Mouse (Mus musculus): Measurements from ENCODE around the gene Gm973.

Gene Gm973

DNA sequence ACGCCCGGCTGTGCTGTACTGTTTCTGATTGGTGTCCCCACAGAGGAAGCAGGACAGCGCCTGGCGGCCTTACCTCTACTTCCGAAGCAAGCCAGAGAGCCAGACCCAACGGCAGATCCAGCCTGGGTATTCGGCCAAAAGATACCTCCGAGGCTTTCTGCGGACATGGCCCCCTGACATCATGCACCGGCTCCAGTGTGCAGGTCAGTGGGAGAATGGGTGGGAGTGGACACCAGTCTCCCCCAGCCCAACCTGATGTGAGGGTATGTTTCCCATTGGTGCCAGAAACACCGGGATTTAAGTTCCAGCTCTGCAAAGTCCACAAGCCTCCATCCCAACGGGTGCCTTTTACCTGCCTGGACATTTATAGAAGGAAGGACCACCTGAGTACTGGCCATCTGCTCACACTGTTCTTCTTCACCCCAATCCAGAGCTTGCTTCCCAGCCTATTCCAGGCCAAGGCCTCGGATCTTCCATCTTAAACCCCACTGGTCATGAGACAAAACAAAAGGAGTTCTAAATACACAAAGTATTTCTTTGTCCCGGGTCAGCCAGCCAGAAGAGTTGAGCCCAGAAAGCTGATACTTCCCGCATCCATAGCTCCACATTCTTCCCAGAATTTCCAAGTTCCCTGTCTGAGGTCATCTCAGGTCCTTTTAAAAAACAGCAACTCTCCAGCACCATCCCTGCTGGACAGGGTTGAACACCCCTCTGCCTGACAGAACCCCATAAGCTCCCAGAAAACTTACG is 25.4 kb downstream of the Gm973 start:
- DNase-seq (ENCODE audit: extremely low read depth, insufficient read length, low spot score), result no peak

DNA sequence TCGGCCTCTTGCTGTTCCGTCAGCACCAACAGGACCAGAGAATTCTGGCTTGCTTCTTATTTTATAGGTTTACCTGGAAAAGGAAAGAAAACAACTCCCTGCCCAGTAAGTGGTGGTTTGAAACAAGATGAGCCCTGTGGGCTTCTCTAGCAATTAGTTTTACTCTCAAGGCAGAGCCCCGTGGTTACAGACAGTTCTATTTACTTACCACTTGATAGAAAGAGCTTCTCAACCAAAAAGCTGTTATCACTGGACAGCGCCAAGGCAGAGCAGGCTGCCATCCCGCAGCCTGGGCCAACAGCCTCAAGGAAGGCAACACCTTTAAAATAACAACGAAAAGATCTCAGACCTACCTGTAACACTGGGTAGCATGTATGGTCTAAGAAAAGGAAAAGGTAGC is 26.2 kb downstream of the Gm973 start:
- DNase-seq (ENCODE audit: extremely low read depth, insufficient read length, low spot score), result no peak

DNA sequence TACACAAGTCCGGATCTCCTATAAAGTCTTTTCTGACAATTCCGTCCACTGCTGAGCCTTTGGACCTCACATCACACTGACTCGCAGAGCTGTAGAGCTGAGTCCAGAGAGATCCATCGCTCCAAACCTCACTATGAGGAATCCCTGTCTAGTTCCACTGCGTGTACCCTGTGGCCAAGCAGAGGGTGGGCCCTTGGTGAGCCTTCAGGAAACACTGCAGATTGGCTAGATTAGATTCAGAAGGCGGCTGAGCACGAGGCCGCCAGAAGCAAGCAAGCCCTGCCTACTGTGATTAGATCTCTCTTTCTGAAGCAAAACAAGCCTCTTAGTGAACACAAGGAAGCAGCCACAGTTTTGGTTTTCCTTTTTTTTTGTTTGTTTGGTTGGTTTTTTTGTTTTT is 27.8 kb downstream of the Gm973 start:
- DNase-seq (ENCODE audit: extremely low read depth, insufficient read length, low spot score), result no peak

DNA sequence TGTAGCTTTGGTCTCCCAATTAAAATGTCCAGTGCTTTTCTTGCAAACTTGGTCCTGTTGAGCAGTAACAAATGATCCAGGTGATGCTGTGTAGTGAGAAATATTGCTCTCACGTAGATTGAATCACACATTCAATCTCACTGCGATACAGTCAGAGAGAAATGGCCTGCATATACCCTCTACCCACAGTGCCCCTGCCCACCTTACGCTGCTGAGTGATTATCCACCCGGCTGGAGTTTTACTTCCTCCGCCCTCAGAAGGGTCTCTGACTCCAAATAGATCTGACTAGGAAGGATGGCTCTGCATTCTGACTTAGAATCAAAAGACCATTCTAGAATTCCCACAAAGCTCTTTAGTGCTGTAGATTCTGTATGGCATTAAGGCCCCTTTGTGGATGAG is 32.4 kb downstream of the Gm973 start:
- DNase-seq (ENCODE audit: extremely low read depth, insufficient read length, low spot score), result no peak

DNA sequence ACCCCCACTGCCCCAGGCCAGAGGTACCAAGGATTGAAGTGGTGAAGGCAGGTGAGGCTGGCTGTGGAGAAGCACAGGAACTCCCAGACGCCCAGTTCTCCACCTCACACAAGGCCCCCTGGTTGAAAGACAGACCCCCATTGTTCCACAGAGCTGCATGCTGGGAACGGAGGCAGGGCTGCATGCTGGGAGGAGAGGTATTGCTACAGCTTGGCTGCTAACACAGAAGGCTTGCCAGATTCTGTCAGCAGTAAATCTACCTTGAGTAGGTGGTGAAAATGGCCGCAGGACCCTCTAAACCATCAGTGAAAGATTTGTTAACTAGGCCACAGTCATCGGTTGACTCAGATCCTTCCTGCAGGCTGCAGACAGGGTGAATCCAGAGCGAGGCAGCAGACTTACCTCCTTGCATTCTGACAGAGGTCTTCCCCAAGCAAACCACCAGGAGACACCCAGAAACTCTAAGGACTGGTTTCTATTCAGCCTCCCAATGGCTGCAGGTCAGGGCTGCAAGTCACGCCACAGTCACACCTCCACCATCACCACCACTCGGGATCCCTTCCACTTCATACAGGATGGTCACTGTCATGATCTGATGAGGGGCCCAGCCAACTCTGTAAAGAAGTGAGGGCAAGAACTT is 33.1 kb downstream of the Gm973 start:
- DNase-seq (ENCODE audit: extremely low read depth, insufficient read length, low spot score), result no peak

DNA sequence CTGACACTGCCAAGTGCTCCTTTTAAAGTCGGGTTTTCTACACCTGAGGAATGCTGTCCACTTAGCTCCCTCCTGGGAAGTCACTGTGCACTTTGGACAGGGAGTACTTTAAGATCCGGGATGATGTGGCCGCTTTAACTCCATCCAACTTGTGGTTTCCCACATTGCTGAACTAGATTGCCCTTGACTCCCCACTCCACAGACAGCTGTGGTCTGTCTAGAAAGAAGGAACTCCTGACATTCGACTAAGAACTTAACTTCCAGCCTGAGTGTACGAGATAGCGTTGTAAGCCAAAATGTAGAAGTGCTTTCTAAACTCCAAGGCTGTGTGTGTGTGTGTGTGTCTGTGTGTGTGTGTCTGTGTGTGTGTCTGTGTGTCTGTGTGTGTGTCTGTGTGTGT is 34.2 kb downstream of the Gm973 start:
- DNase-seq (ENCODE audit: extremely low read depth, insufficient read length, low spot score), result no peak

DNA sequence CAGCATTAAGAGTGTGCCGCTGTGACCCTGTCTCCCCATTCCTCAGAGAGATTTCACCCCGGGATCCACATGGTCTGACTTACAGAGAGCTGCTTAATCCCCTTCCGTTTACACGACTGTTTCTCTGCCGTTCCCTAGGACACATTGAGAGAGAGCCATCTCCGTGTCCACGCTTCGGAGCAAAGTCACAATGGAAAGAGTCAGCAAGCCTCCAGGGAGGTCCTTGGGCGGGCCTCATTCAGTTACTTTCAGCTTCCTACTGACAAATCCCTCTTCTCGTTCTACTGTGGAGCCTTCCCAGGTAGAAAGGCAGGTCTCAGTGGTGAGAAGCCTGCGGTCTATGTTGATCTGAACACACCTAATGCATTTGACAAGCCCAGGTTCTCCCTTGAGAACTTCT is 34.9 kb downstream of the Gm973 start:
- DNase-seq (ENCODE audit: extremely low read depth, insufficient read length, low spot score), result no peak

DNA sequence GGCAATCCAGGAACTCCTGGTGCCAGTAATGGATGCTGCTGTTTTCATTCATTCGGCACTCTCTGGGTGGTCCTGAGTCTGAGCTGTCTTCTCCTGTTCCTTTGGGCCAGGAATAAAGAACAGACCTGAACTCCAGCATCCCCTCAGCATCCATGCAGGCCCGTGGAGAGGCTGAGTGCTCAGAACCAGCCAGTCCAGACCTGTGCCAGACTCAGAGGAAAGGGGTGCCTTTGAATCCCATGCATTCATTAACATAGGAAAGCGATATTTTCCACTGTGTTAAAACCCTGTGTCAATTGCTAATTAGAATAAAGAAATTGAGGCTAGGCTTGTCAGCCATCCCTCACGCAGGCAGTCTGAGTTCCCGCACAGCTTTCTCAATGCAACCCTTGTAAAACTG is 37.6 kb downstream of the Gm973 start:
- no peak for DNase-seq (ENCODE audit: extremely low read depth, insufficient read length, low spot score)

DNA sequence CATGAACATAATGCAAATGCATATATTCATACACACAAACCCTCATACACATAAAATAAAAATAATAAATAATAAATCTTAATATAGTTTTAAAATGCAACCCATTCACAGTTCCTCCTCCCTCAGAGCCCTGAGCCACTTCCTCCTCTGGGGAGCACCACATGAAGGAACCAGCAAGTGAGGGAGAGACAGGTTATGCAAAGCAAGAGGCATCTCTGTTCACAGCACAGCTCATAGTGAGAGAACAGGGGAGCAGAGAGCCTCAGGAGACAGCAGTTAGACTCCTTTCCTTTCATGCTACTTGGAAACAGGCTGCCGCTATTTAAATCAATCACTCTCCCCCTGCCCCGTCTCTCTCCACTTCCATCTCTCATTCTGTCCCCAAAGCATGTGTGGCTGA is 47.5 kb downstream of the Gm973 start:
- no peak for DNase-seq (ENCODE audit: extremely low read depth, insufficient read length, low spot score)

DNA sequence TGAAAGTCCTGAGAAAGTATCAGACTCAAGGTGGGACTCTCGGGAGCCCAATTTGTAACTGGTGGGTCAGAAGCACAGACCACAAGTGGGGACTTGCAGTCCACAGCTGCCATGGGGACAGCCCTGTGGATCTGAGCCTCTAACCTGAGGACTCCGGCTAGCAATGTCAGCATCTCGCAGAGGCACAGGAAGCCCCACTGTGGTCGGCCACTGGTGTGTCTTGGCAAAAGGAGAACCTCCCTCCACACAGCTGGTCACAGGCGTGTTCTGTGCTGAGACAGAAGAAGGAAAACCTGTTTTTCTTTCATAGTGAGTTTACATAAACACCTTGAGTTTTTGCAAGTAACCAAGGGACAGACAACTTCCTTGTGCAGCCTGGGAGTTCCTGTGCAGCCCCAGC is 49.7 kb downstream of the Gm973 start:
- no peak for DNase-seq (ENCODE audit: extremely low read depth, insufficient read length, low spot score)

DNA sequence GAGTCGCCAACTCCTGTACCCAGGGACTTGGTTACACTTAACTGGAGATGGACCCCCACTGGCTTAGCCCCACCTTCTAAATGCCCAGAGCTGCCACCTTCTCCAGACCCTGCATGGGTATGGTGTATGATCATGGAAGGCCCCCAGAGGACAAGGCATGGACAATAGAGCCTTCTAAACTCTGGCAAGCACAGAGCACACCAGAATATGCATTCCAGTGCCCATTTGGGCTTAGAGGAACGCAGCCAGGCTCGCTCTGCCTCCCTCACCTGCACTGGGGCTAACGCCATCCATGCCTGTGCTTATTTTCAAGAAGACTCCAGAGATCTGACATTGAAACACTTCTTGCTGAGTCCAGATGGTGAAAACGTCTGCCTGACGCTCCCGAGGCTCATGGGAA is 50.2 kb downstream of the Gm973 start:
- no peak for DNase-seq (ENCODE audit: extremely low read depth, insufficient read length, low spot score)

DNA sequence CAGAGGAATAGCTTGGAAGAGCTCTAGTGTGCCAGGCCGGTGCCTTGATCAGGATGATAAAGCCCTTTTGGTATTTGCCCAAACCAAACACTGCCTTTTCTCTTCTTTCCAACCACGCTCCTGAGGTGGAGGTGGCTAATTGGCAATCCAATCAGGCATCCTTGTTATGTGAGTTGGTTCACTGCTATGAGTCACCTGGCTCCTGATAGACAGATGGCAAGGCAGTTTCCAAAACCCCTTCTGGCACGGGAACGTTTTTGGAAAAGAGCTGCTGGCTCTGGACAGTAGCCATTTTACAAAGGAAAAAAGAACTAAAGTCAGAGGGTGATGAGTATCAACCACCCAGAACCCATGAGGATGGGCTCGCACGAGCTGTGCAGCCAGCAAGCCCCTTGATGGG is 50.9 kb downstream of the Gm973 start:
- peak; percentile 69 for DNase-seq (ENCODE audit: extremely low read depth, insufficient read length, low spot score)

DNA sequence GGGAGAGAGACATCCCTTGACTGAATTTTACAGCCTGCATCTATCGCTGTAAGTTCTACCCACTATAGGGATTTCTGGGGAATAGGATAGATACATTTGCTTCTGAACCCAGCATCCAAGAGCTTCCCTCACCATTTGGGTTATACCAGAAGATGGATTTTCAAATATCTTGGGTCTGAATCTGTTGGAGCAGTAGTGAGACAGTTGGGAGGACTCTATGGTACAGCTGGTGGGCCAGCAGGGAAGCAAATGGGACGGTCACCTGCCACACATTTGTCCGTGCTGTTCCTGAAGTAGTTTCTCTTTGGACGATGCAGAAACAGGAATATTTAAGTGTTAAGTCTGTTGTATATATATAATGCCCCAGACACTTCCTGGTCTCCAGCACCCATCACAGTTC is 51.5 kb downstream of the Gm973 start:
- DNase-seq (ENCODE audit: extremely low read depth, insufficient read length, low spot score), result no peak

DNA sequence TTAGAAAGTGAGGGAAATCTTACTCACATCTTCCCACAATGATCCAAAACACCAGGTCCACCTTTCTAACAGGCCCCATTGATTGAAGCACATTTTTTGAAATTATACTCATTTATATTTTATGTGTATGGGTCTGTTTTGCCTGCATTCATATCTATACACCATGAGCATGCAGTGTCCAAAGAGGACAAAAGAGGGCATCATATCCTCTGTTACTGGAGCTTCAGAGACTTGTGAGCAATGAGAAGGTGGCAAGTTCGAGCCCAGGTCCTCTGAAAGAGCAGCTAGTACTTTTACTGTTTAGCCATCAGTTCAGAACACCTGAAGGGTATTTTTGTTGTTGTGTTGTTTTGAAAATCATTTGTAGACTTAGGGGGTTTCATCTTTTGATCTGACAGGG is 52.2 kb downstream of the Gm973 start:
- DNase-seq (ENCODE audit: extremely low read depth, insufficient read length, low spot score), result no peak

DNA sequence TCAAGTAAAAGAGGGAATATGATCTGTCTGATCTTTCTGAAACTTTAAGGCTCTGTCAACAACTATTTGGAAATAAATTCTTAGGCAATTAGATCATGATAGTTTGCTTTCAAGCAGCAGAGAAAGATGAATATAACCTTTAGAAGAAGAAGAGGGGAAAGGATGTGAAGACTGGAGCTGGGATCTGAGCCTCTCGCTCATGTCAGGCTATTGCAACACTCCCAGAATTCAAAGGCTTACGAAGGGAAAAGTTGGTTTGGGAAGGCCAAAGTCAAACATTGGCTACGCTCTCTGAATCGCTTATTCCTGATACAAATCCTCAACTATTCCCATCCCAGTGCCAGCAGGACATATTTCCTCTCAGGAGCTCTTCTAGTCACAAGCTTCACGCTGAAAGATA is 53.2 kb downstream of the Gm973 start:
- no peak for DNase-seq (ENCODE audit: extremely low read depth, insufficient read length, low spot score)

DNA sequence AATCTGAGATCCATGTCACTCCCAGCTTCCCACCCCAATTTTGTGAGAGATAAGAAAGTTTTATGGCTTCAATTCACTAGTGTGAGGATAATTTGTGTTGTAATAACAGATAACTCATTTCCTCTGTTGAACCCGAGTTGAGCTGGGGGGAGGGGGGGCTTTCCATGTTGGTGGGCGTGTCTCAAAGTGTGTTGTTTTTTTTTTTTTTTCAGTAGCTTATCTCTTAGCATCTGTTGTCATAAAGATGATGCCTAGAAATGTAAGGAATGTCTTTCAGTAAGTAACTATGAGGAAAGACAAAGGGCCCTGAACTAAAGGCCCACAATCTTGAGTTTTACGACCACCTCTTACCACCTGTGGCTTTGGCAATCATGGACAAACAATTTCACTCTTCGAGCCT is 54.7 kb downstream of the Gm973 start:
- no peak for DNase-seq (ENCODE audit: extremely low read depth, insufficient read length, low spot score)

DNA sequence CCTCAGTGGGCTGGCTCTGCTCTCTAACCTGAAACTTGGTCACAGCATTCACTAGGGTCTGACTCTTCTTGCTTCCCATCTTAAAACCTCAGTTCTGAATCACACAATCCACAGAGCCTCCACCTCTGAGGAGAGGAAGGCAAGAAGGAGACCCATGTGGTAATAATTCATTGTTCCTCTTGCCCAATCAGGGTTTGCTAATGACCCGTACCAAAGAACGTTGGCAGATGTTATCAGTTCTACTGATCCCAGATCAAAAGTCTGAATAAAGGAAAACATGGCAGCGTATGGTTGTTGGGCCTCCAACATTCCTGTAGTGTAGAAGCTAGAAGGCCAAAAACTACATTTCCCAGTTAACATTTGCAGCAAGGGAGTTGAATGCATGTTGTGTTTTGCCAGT is 55.4 kb downstream of the Gm973 start:
- DNase-seq (ENCODE audit: extremely low read depth, insufficient read length, low spot score), result no peak

DNA sequence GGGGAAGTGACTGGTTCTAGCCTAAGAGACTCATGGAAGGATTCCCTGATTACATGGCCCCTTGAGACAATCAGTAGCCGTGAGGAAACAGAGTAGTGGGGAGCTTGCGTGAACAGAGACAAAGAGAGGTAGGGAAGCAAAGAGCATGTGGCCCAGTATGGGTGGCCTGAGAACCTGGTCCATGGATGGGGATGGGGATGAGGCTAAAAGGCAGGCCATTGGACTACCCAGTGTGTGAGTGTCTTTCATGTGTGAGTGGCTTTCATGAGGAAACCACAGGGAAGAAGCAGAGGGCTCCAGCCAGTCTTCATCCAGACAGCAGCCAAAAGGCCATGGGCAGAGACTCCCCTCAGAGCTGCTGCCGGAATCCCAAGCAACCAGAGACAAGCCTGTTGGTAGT is 57.8 kb downstream of the Gm973 start:
- DNase-seq (ENCODE audit: extremely low read depth, insufficient read length, low spot score), result no peak

DNA sequence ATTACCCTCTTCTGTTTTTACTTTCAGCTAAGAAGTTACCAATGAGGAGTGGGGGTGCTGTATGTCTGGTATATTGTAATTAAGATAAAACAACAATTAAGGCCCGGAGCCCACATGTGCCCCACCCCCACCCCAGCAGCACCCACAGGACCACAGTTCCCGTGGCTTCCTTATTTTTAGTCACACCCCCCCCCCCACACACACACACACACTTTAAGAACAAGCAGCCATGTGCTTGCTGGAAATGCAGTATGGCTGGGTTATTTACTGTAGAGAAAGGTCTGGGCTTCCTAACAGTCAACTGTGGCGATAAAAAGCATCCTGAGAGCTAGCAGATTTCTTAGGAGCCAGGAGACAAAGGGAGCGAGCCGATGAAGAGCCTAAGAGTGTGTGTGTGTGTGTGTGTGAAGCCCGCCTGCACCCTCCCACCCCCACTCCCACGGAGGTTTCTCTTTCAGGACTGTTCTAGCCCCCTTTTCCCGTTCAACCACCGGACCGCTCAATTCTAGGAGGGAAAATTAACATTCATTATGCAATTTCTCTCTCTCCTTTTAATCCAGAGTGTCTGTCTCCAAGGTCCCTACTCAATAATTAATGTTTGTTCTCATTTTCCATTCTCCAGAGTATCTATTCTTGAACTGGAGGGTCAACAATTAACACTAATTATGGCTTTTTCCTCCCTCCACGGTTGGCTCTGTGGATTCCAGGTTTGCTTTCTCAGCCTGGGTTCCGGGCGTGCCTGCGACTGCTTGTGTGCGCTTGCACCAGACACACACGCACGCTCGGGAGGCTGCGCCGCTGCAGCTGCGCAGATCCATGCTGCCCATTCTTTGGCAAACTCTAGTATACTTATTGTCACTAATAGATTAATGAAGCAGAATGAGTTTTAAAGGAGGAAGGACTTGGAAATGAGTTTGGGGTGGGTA is 58.5 kb downstream of the Gm973 start:
- no peak for DNase-seq (ENCODE audit: extremely low read depth, insufficient read length, low spot score)

DNA sequence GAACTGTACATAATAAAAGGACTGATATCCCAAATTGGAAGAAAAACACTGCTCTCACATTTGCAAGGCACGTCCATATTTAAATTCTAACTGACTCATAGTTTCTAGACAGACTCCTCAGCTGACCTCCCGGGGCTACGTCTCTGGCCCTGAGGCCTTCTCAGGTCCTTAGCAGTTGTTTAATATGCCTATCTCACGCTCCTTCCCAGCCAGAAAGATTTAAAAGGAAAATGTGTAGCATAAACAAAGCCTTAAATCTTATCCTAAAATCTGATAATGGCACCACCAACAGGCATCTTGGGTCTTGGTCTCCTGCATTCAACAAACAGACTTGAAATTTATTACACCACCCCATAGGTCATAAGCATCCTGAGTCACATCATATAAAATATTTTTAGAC is 62.7 kb downstream of the Gm973 start:
- DNase-seq (ENCODE audit: extremely low read depth, insufficient read length, low spot score), result no peak

DNA sequence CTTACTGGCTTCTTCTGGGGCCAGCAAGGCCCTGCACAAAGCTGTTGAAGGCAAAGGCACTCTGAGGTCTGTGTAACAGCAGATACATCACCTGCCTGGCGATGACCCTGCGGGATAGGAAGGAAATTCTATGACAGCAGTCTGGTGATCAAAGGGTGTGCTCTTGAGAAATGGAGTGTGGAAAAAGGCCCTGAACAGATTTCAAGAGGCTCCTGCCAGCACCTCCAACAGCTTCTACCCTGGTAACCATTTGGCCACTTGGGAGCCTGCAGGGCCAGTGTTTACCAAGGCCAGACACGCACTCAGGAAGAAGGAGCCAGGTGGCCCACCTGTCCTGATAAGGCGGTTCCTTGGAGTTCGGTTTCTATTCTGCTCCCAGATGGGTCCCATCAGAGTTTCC is 63.3 kb downstream of the Gm973 start:
- no peak for DNase-seq (ENCODE audit: extremely low read depth, insufficient read length, low spot score)

Data from 3134 (cell line).